Mouse (Mus musculus) olfactory bulb, adult 2 months (tissue): Measurements from ENCODE around the gene Gm28539. TPM values are rescaled to one million over a fixed set of nuclear protein-coding genes. Genes with fewer than 3 reads are reported as not detected.
"Not testable (repeated sequence)": the region's sequence is repeated elsewhere in the genome, so short reads cannot be mapped to it uniquely, and the experiment has no call there.

ENCODE experiments used
- H3K27ac ChIP-seq: fragments of 200-500 bp; 2 replicates; pipeline ENCODE4 v1.5.1; 2012; ENCODE audit warnings: low read depth, low read length; ENCODE audit not compliant: insufficient read depth
- H3K4me1 ChIP-seq: fragments of 200-500 bp; 2 replicates; pipeline ENCODE4 v1.6.1; 2012; ENCODE audit warnings: low read length; ENCODE audit not compliant: control insufficient read depth, insufficient read depth
- H3K4me3 ChIP-seq: fragments of 200-500 bp; 2 replicates; pipeline ENCODE4 v1.5.1; 2012; ENCODE audit warnings: mild to moderate bottlenecking, low read depth, low read length, moderate library complexity; ENCODE audit not compliant: insufficient read depth
- CTCF ChIP-seq: fragments of 200-500 bp; IDR thresholded peaks from 2 replicates; pipeline ENCODE4 v1.5.1; 2012; ENCODE audit warnings: low read depth, mild to moderate bottlenecking, low read length, moderate library complexity; ENCODE audit not compliant: insufficient read depth
- POLR2A ChIP-seq: fragments of 200-500 bp; IDR thresholded peaks from 2 replicates; pipeline ENCODE4 v1.6.1; 2012; ENCODE audit warnings: mild to moderate bottlenecking, low read depth, low read length, moderate library complexity; ENCODE audit not compliant: insufficient read depth
- WGBS: fragments of 180-500 bp; shearing (Covaris S2); methylation state at CpG from one replicate; pipeline ENCODE4 v1.1.7; 2018; 5-methylcytosine and 5-hydroxymethylcytosine counted together
- polyA plus RNA-seq: library from polyadenylated mRNA; stranded (reverse); fragments of >200 nt; gene quantifications from 2 replicates; pipeline ENCODE4 v1.2.4, GENCODE M21; 2012; ENCODE audit warnings: low replicate concordance; ENCODE audit not compliant: missing spikeins, insufficient read depth, insufficient read length

The Gm28539 gene
- polyA plus RNA-seq, 1 experiment = not detected

DNA sequence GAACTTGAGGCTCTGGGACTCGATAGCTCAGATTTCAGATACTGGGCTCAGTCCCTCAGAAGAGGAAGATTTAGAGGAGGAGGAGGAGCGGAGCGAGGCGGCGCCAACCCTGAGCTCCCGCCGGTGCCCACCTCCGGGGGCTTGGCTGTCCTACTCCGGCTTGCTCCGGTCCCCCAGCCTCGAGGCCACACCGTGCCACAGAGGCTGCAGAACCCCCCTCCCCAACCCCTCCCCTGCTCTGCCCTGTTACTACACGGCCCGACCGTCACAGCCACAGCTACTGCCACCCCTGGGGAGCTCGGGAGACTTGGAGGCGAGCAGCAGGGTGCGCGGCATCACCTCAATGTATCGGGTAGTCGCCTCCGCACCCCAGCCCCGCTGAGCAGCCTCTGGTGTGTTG is 139.9 kb downstream of the Gm28539 start:
- H3K4me1 ChIP-seq = no peaks in the 10 kb centered on the region
- no peak overlapping the region for H3K27ac ChIP-seq
- WGBS = 87% methylated on average over 23 of the region's 23 CpGs
- H3K4me3 ChIP-seq = no peak overlapping the region
- TF ChIP-seq CTCF = no peak
- TF ChIP-seq POLR2A = no peak

DNA sequence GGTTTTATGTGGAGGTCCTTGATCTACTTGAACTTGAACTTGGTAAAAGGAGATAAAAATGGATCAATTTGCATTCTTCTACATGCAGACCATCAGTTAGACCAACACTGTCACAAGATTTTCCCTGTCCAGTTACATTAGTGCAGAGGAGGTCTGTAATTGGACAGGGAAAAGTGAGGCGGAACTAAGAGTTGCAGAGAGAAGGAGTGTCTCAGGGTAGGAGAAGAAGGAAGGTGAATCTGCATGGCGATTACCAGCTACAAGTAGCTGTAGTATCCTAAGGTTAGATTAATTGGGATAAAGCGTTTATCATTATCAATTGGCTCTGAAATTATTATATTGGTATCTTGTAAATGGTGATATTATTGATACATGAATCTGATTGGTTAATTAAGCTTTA is 150.0 kb downstream of the Gm28539 start:
- no peak overlapping the region for H3K27ac ChIP-seq
- no peaks in the 10 kb centered on the region for H3K4me1 ChIP-seq
- TF ChIP-seq CTCF (no peak), POLR2A (no peak)
- no peak overlapping the region for H3K4me3 ChIP-seq
- WGBS = 93% methylated on average over 3 of the region's 3 CpGs

DNA sequence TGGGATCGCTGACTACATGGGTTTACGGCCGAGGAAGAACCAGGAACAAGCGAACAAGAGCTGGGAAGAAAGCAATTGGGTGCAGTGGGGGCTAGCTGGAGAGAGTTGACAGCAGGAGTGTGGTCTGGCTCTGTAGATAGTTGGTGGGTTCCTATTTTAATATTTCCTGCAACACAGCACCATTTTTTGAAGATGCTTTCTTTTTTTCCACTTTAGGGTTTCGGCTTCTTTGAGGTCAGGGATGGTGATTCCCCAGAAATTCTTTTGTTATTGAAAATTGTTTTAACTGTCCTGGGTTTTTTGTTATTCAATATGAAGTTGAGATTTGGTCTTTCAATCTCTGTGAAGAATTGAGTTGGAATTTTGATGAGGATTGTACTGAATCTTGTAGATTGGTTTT is 150.5 kb downstream of the Gm28539 start:
- Histone ChIP-seq H3K27ac (no peak overlapping the region), H3K4me3 (no peak overlapping the region)

GRCm38 (mm10) chr16:19002610-19003389 is 166.4 kb downstream of the Gm28539 start:
- WGBS = 46% methylated on average over 2 of the region's 2 CpGs
- H3K4me1 ChIP-seq, H3K27ac ChIP-seq, H3K4me3 ChIP-seq: not testable (repeated sequence)

More for the DNA sequence above, 150.5 kb downstream of the Gm28539 start:
- TF ChIP-seq POLR2A (no peak), CTCF (no peak)
- WGBS = 90% methylated on average over 5 of the region's 5 CpGs
- no peaks in the 10 kb centered on the region for H3K4me1 ChIP-seq

- H3K27ac ChIP-seq = no peak overlapping the region
- no peak overlapping the region for H3K4me3 ChIP-seq
- H3K4me1 ChIP-seq = no peaks in the 10 kb centered on the region
- WGBS = 85% methylated on average over 1 of the region's 1 CpGs
- TF ChIP-seq CTCF (no peak), POLR2A (no peak)
Observed at GRCm38 (mm10) chr16:19003757-19004156, 167.4 kb downstream of the Gm28539 start.

DNA sequence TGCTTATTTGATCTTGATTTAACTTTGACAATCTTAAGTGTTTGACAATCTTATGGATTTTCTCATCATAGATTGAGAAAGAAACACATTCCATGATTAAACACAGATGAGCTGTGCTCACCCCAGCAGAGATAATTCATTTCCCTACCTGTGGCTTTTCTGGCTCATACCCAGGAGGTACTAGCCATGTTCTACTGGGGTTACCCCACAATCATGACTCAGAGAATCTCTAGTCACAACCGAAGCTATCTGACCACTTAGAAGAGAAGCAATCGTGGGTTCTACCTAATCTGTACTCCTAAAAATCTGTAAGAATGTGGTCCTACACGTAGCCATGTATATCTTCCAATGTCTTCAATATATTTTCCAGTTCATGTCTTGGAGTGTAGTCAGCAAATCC is 168.9 kb downstream of the Gm28539 start:
- Histone ChIP-seq H3K27ac (no peak overlapping the region), H3K4me1 (no peaks in the 10 kb centered on the region), H3K4me3 (no peak overlapping the region)
- no peak for TF ChIP-seq CTCF
- TF ChIP-seq POLR2A = no peak
- WGBS = 80% methylated on average over 3 of the region's 3 CpGs

Other genes with a start within 250 kb of the Gm28539 start
- not detected in 2 replicates for gene Tbx1, start 245.9 kb upstream of the Gm28539 start, polyA plus RNA-seq
- not detected in 2 replicates for gene Gp1bb, start 214.2 kb upstream of the Gm28539 start, polyA plus RNA-seq
- not detected in 2 replicates for gene Gm49601, start 210.2 kb upstream of the Gm28539 start, polyA plus RNA-seq
- not detected in 2 replicates for gene Sept5, start 206.6 kb upstream of the Gm28539 start, polyA plus RNA-seq
- gene Cldn5, start 59.7 kb upstream of the Gm28539 start, polyA plus RNA-seq = not detected in 2 replicates
- 154 TPM in 1 of 2 replicates, not detected in the other for gene Ufd1, start 24.8 kb upstream of the Gm28539 start, polyA plus RNA-seq
- gene Cdc45, start 24.6 kb upstream of the Gm28539 start, polyA plus RNA-seq = not detected in 2 replicates
- gene 2510002D24Rik, start within 50 bp of the Gm28539 start, polyA plus RNA-seq = not detected in 2 replicates
- not detected in 2 replicates for gene Mrpl40, start 40.3 kb downstream of the Gm28539 start, polyA plus RNA-seq
- gene Hira, start 40.5 kb downstream of the Gm28539 start, polyA plus RNA-seq = not detected in 2 replicates